Mouse (Mus musculus) c-Kit-negative CD71-positive TER-119-positive erythroid progenitor cells, embryonic 14.5 days (primary cell): ENCODE data around the gene Igflr1.

Source experiments
- DNase-seq: peaks from one replicate; pipeline ENCODE4 v3.0.0-alpha.2; 2013; ENCODE audit warnings: low read depth, low spot score

The Igflr1 gene

GRCm38 (mm10) chr7:30588676-30589434 lies 23.6 kb downstream of the Igflr1 start, which contains the start of gene Kmt2b:
Gene Kmt2b, minus strand, starts transcription at chr7:30588726.
- peak; percentile 88 for DNase-seq

- DNase-seq: peak; percentile 60
These were observed 24.4 kb downstream of the Igflr1 start for GRCm38 (mm10) chr7:30589435-30590301.

GRCm38 (mm10) chr7:30590927-30591604 lies 25.8 kb downstream of the Igflr1 start:
- DNase-seq: no peak

- no peak for DNase-seq
These were observed 26.4 kb downstream of the Igflr1 start for GRCm38 (mm10) chr7:30591605-30591951.

- no peak for DNase-seq
These were observed 27.7 kb downstream of the Igflr1 start for GRCm38 (mm10) chr7:30592772-30593423.

GRCm38 (mm10) chr7:30593579-30594509 lies 28.6 kb downstream of the Igflr1 start:
- DNase-seq: no peak

GRCm38 (mm10) chr7:30594510-30595024 lies 29.3 kb downstream of the Igflr1 start:
- DNase-seq: no peak

- DNase-seq: no peak
These were observed 30.9 kb downstream of the Igflr1 start for GRCm38 (mm10) chr7:30596093-30596492.

- no peak for DNase-seq
These were observed 31.6 kb downstream of the Igflr1 start for GRCm38 (mm10) chr7:30596811-30597210.

GRCm38 (mm10) chr7:30598786-30599185 lies 33.6 kb downstream of the Igflr1 start, which contains the start of gene Zbtb32:
Gene Zbtb32, minus strand, starts transcription at chr7:30598909.
- DNase-seq: no peak

GRCm38 (mm10) chr7:30599933-30600353 lies 34.7 kb downstream of the Igflr1 start:
- peak; percentile 66 for DNase-seq

- no peak for DNase-seq
These were observed 35.4 kb downstream of the Igflr1 start for GRCm38 (mm10) chr7:30600651-30601050.

GRCm38 (mm10) chr7:30602583-30602982 lies 37.4 kb downstream of the Igflr1 start:
- DNase-seq: no peak

GRCm38 (mm10) chr7:30604424-30604823 lies 39.2 kb downstream of the Igflr1 start:
- no peak for DNase-seq

GRCm38 (mm10) chr7:30604944-30605343 lies 39.7 kb downstream of the Igflr1 start:
- DNase-seq: no peak

GRCm38 (mm10) chr7:30607706-30608309 lies 42.6 kb downstream of the Igflr1 start:
- no peak for DNase-seq

GRCm38 (mm10) chr7:30608476-30608875 lies 43.2 kb downstream of the Igflr1 start:
- no peak for DNase-seq

GRCm38 (mm10) chr7:30610043-30610442 lies 44.8 kb downstream of the Igflr1 start:
- no peak for DNase-seq

- DNase-seq: no peak
These were observed 47.6 kb downstream of the Igflr1 start, which contains the start of gene Upk1a for GRCm38 (mm10) chr7:30612654-30613402. Gene Upk1a, minus strand, starts transcription at chr7:30612847.
